Comparison of ENCODE assay signal across 8 mouse cellular contexts in the genomic region with DNA sequence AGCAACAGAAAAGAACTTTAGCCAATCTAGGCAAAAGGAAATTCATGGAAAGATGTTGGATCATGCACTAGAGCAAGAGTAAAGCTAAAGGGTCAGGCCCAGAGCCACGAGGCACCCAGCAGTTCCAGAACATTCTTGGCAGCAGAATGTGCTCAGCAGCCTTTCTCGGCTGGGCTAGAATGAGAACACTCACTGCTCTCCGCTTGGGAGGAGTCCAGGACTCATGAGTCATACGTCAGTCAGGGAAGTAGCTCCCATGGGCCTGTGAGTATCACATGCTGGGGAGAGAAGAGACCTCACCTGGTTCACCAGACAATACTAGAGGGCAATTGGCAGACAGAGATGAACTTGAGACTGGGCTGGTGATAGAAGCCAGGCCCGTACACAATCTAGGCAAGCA. TPM values are rescaled to one million over a fixed set of nuclear protein-coding genes. Genes with fewer than 3 reads are reported as not detected.
A peak's percentile ranks its signal among the peaks of the same experiment; 100 is the strongest.
DNase-seq lines count a peak whose midpoint lies in the region; ATAC-seq and TF ChIP-seq lines count a peak whose summit lies in the region.

No protein-coding gene starts in this region.

- no peak for TF ChIP-seq CTCF in hindbrain, postnatal 0 days (IDR thresholded peaks at IDR 0.05; ENCODE audit: low read depth)

- peaks cover 10% of the 10 kb centered on the region; the same call in 1 of the 2 replicates for H3K4me1 ChIP-seq in hindbrain, postnatal 0 days (ENCODE audit: insufficient read depth, low read length)
- peaks cover 9% of the 10 kb centered on the region for H3K4me1 ChIP-seq in hindbrain, embryonic 14.5 days (replicated peaks; ENCODE audit: control insufficient read depth, insufficient read depth, low read length)
- H3K4me1 ChIP-seq in embryonic facial prominence, embryonic 15.5 days: peaks cover 4% of the 10 kb centered on the region; the same call in 1 of the 2 replicates
- H3K4me1 ChIP-seq in hindbrain, embryonic 13.5 days (replicated peaks): peaks cover 8% of the 10 kb centered on the region; the same call in 1 of the 2 replicates

- 0 out of 2 replicates have a peak, but pooled peaks have one; percentile 32 for ATAC-seq in hindbrain, postnatal 0 days
- ATAC-seq in hindbrain, embryonic 14.5 days (ENCODE audit: low FRiP score): no peak
- ATAC-seq in embryonic facial prominence, embryonic 15.5 days (ENCODE audit: insufficient number of reproducible peaks, low FRiP score, low TSS enrichment, low read depth): 0 out of 2 replicates have a peak, but pooled peaks have one; percentile 34
- no peak for ATAC-seq in hindbrain, embryonic 13.5 days (ENCODE audit: low FRiP score)

- no peaks in the 10 kb centered on the region for H3K27me3 ChIP-seq in hindbrain, postnatal 0 days (ENCODE audit: insufficient read depth, low read length)
- no peaks in the 10 kb centered on the region for H3K27me3 ChIP-seq in hindbrain, embryonic 14.5 days (ENCODE audit: control insufficient read depth, insufficient read depth, low read length)
- no peaks in the 10 kb centered on the region for H3K27me3 ChIP-seq in embryonic facial prominence, embryonic 15.5 days
- H3K27me3 ChIP-seq in hindbrain, embryonic 13.5 days: peaks cover 22% of the 10 kb centered on the region; the same call in 1 of the 2 replicates

- H3K36me3 ChIP-seq in hindbrain, postnatal 0 days (ENCODE audit: insufficient read depth, low read length): no peaks in the 10 kb centered on the region
- no peaks in the 10 kb centered on the region for H3K36me3 ChIP-seq in hindbrain, embryonic 14.5 days (replicated peaks; ENCODE audit: control insufficient read depth, insufficient read depth)
- no peaks in the 10 kb centered on the region for H3K36me3 ChIP-seq in embryonic facial prominence, embryonic 15.5 days
- H3K36me3 ChIP-seq in hindbrain, embryonic 13.5 days: no peaks in the 10 kb centered on the region

- H3K27ac ChIP-seq in hindbrain, postnatal 0 days: no peak overlapping the region
- H3K27ac ChIP-seq in hindbrain, embryonic 14.5 days: no peak overlapping the region
- H3K27ac ChIP-seq in embryonic facial prominence, embryonic 15.5 days (replicated peaks): no peak overlapping the region
- H3K27ac ChIP-seq in hindbrain, embryonic 13.5 days: no peak overlapping the region

- H3K4me2 ChIP-seq in hindbrain, postnatal 0 days (ENCODE audit: low read depth, low read length): no peak overlapping the region
- no peak overlapping the region for H3K4me2 ChIP-seq in hindbrain, embryonic 14.5 days (replicated peaks)
- no peak overlapping the region for H3K4me2 ChIP-seq in embryonic facial prominence, embryonic 15.5 days (replicated peaks)
- H3K4me2 ChIP-seq in hindbrain, embryonic 13.5 days: no peak overlapping the region

- WGBS in hindbrain, postnatal 0 days: 49% methylated on average over 5 of the region's 5 CpGs
- 76% methylated on average over 5 of the region's 5 CpGs for WGBS in hindbrain, embryonic 14.5 days
- WGBS in embryonic facial prominence, embryonic 15.5 days: 35% methylated on average over 5 of the region's 5 CpGs
- 85% methylated on average over 5 of the region's 5 CpGs for WGBS in hindbrain, embryonic 13.5 days

- H3K9me3 ChIP-seq in hindbrain, postnatal 0 days (ENCODE audit: low read length): no peaks in the 10 kb centered on the region
- no peaks in the 10 kb centered on the region for H3K9me3 ChIP-seq in hindbrain, embryonic 14.5 days (ENCODE audit: control insufficient read depth, low read length)
- no peaks in the 10 kb centered on the region for H3K9me3 ChIP-seq in embryonic facial prominence, embryonic 15.5 days (replicated peaks)
- no peaks in the 10 kb centered on the region for H3K9me3 ChIP-seq in hindbrain, embryonic 13.5 days

- H3K9ac ChIP-seq in hindbrain, postnatal 0 days (replicated peaks; ENCODE audit: low read length): no peak overlapping the region
- no peak overlapping the region for H3K9ac ChIP-seq in hindbrain, embryonic 14.5 days
- no peak overlapping the region for H3K9ac ChIP-seq in embryonic facial prominence, embryonic 15.5 days
- no peak overlapping the region for H3K9ac ChIP-seq in hindbrain, embryonic 13.5 days

- no peak overlapping the region for H3K4me3 ChIP-seq in hindbrain, postnatal 0 days (ENCODE audit: low read length)
- H3K4me3 ChIP-seq in hindbrain, embryonic 14.5 days (replicated peaks; ENCODE audit: low read length): no peak overlapping the region
- H3K4me3 ChIP-seq in embryonic facial prominence, embryonic 15.5 days (replicated peaks): no peak overlapping the region
- no peak overlapping the region for H3K4me3 ChIP-seq in hindbrain, embryonic 13.5 days

- DNase-seq in hindbrain, postnatal 0 days (ENCODE audit: low spot score): peak; percentile 59
- no peak for DNase-seq in hindbrain, embryonic 14.5 days (ENCODE audit: low spot score)
- peak; percentile 85 for DNase-seq in heart, postnatal 4 days
- peak; percentile 32 to 63 for DNase-seq in left cerebral cortex, adult 9 months (ENCODE audit: low spot score in 2 of 2)
- peak; percentile 52 to 71 for DNase-seq in right cerebral cortex, postnatal 36 days (ENCODE audit: low spot score in 2 of 2)
- DNase-seq in neural tube, embryonic 10.5 days (ENCODE audit: extremely low spot score, low spot score): no peak

RNA-seq across cellular contexts. Expression of gene Rybp, which starts 39.8 kb away (rescaled TPM):
- total RNA-seq in hindbrain, postnatal 0 days (2014; rRNA removed): 18.7 and 24.5 TPM in 2 replicates
- polyA plus RNA-seq in hindbrain, postnatal 0 days (2015; fragmentation: Nextera tagmentation; extraction: Ambion mirVana): 20.2 and 21.6 TPM in 2 replicates
- 14.5 and 15.5 TPM in 2 replicates for polyA plus RNA-seq in hindbrain, embryonic 14.5 days (2014; fragmentation: Nextera tagmentation; extraction: Ambion mirVana)
- polyA plus RNA-seq in embryonic facial prominence, embryonic 15.5 days (2015; fragmentation: Nextera tagmentation; extraction: Ambion mirVana): 20.0 and 23.7 TPM in 2 replicates
- total RNA-seq in heart, postnatal 4 days (2021): 10 to 100 TPM; 23.9 to 28.1 TPM
- polyA plus RNA-seq in hindbrain, embryonic 13.5 days (2015; fragmentation: Nextera tagmentation; extraction: Ambion mirVana): 18.2 and 19.0 TPM in 2 replicates

Comparison
In these comparisons a context has a peak if more than half of its experiments do, and no peak if none do; other contexts are left out.
1. ATAC-seq: peak in hindbrain, postnatal 0 days (single experiment) and embryonic facial prominence, embryonic 15.5 days (single experiment); none in hindbrain, embryonic 14.5 days (single experiment) and hindbrain, embryonic 13.5 days (single experiment).
2. DNase-seq: peak in hindbrain, postnatal 0 days (single experiment), heart, postnatal 4 days (single experiment), left cerebral cortex, adult 9 months (2 of 2) and right cerebral cortex, postnatal 36 days (2 of 2); none in hindbrain, embryonic 14.5 days (single experiment) and neural tube, embryonic 10.5 days (single experiment).